Mouse (Mus musculus): ENCODE measurements at regions not wholly inside any gene's neighbourhood (a gene's known extent, or its start where the extent isn't known, plus 50 kb on each side); places are given as distances from the start of the nearest gene placed in this dataset.
A peak's percentile ranks its signal among the peaks of the same experiment; 100 is the strongest.

GRCm38 (mm10) chr13:45253221-45253620 is 136.3 kb upstream of the Mylip start:
- TF ChIP-seq CTCF (IDR thresholded peaks at IDR 0.05), result no peak
- no peak for ATAC-seq (ENCODE audit: low FRiP score)
- Histone ChIP-seq H3K4me3 (ENCODE audit: low read depth, low read length) (no peak overlapping the region), H3K27ac (ENCODE audit: low read depth, low read length) (no peak overlapping the region), H3K9me3 (ENCODE audit: low read length) (no peaks in the 10 kb centered on the region), H3K4me2 (ENCODE audit: low read depth, low read length, poor library complexity, severe bottlenecking) (no peak overlapping the region), H3K27me3 (ENCODE audit: insufficient read depth, low read length) (no peaks in the 10 kb centered on the region), H3K9ac (replicated peaks; ENCODE audit: low read length, poor library complexity, severe bottlenecking) (no peak overlapping the region), H3K4me1 (ENCODE audit: insufficient read depth, low read length) (no peaks in the 10 kb centered on the region; the same call in 1 of the 2 replicates), H3K36me3 (ENCODE audit: insufficient read depth, low read length) (no peaks in the 10 kb centered on the region)
- WGBS, result 72% methylated on average over 2 of the region's 2 CpGs
- peak; percentile 31 for DNase-seq (ENCODE audit: low spot score)

DNA sequence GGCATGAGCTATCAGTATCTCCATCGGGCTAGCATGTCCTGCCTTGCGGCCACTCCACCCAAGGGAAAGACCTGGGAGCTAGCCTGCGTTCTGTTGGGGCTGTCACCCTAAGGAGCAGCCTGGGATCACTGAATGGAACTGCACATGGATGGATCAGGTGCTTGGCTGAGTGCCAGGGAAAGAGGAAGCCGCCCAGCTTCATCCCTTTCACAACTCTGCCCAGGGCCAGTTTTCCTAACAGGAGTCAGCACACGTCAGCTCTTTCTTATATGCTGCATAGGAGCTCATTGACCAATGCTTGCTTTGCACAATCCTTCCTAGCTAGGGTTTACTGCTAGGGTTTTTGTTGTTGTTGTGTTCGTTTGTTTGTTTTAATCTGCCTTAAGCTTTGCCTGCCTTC is 134.3 kb upstream of the Mylip start:
- no peak overlapping the region for H3K4me3 ChIP-seq (ENCODE audit: low read depth, low read length)
- H3K36me3 ChIP-seq (ENCODE audit: insufficient read depth, low read length), result no peaks in the 10 kb centered on the region
- DNase-seq (ENCODE audit: low spot score), result no peak
- no peaks in the 10 kb centered on the region for H3K4me1 ChIP-seq (ENCODE audit: insufficient read depth, low read length)
- ATAC-seq (ENCODE audit: low FRiP score), result no peak
- no peaks in the 10 kb centered on the region for H3K9me3 ChIP-seq (ENCODE audit: low read length)
- TF ChIP-seq CTCF (IDR thresholded peaks at IDR 0.05), result no peak
- 80% methylated on average over 6 of the region's 6 CpGs for WGBS
- H3K27me3 ChIP-seq (ENCODE audit: insufficient read depth, low read length), result no peaks in the 10 kb centered on the region
- no peak overlapping the region for H3K4me2 ChIP-seq (ENCODE audit: low read depth, low read length, poor library complexity, severe bottlenecking)
- H3K27ac ChIP-seq (ENCODE audit: low read depth, low read length), result no peak overlapping the region
- H3K9ac ChIP-seq (replicated peaks; ENCODE audit: low read length, poor library complexity, severe bottlenecking), result no peak overlapping the region

- no peaks in the 10 kb centered on the region; the same call in 1 of the 2 replicates for H3K4me1 ChIP-seq (ENCODE audit: insufficient read depth, low read length)
- no peak overlapping the region for H3K9ac ChIP-seq (replicated peaks; ENCODE audit: low read length, poor library complexity, severe bottlenecking)
- H3K4me2 ChIP-seq (ENCODE audit: low read depth, low read length, poor library complexity, severe bottlenecking), result no peak overlapping the region
- H3K4me3 ChIP-seq (ENCODE audit: low read depth, low read length), result no peak overlapping the region
- H3K36me3 ChIP-seq (ENCODE audit: insufficient read depth, low read length), result no peaks in the 10 kb centered on the region
- ATAC-seq (ENCODE audit: low FRiP score) (no peak), DNase-seq (ENCODE audit: low spot score) (no peak)
- H3K27me3 ChIP-seq (ENCODE audit: insufficient read depth, low read length), result no peaks in the 10 kb centered on the region
- H3K27ac ChIP-seq (ENCODE audit: low read depth, low read length), result no peak overlapping the region
- TF ChIP-seq CTCF (IDR thresholded peaks at IDR 0.05), result no peak
- WGBS, result 66% methylated on average over 5 of the region's 5 CpGs
- H3K9me3 ChIP-seq (ENCODE audit: low read length), result no peaks in the 10 kb centered on the region
These were observed 127.5 kb upstream of the Mylip start for GRCm38 (mm10) chr13:45262011-45262410.

DNA sequence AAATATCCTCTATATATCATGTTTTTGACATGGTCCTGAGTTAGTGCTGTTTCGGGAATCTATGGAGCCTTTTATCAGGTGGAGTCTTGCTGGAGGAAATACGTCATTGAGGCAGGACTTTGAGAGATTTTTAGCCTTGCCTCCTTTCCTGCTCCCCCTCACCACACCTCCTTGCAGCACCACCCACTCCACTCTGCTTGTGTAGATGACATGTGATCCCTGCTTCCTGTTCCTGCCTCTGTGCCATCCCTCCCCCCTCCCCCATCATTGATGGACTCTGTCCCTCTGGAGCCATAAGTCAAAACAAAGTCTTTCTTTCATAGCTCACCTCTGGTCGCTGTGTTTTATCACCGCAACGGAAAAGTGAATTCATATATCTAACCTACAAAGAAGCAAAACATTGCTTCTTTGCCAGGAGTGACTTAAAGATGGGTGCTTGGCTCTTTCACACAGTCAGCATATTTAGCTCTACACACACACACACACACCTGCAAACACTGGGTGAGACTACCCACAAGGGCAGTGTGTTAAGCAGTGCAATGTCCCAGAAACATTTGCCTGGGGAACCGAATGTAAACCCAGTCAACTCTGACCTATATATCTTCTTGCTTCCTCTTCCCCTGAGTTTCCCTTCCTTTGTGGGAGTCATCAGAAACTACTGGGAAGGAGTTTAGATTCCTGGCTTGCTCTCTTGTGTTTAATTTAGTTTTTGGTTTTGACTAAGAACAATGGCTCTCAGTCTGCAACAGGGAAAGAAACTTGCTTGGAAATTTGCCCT is 123.1 kb upstream of the Mylip start:
- no peaks in the 10 kb centered on the region for H3K27me3 ChIP-seq (ENCODE audit: insufficient read depth, low read length)
- WGBS, result 85% methylated on average over 6 of the region's 6 CpGs
- no peak for ATAC-seq (ENCODE audit: low FRiP score)
- H3K4me1 ChIP-seq (ENCODE audit: insufficient read depth, low read length), result peaks cover 3% of the 10 kb centered on the region; the same call in 1 of the 2 replicates
- no peak for TF ChIP-seq CTCF (IDR thresholded peaks at IDR 0.05)
- no peak for DNase-seq (ENCODE audit: low spot score)
- H3K9ac ChIP-seq (replicated peaks; ENCODE audit: low read length, poor library complexity, severe bottlenecking), result no peak overlapping the region
- no peaks in the 10 kb centered on the region for H3K36me3 ChIP-seq (ENCODE audit: insufficient read depth, low read length)
- no peaks in the 10 kb centered on the region for H3K9me3 ChIP-seq (ENCODE audit: low read length)
- no peak overlapping the region for H3K27ac ChIP-seq (ENCODE audit: low read depth, low read length)
- H3K4me3 ChIP-seq (ENCODE audit: low read depth, low read length), result no peak overlapping the region
- H3K4me2 ChIP-seq (ENCODE audit: low read depth, low read length, poor library complexity, severe bottlenecking), result no peak overlapping the region

GRCm38 (mm10) chr13:45267446-45267845 is 122.1 kb upstream of the Mylip start:
- peaks cover 3% of the 10 kb centered on the region; the same call in 1 of the 2 replicates for H3K4me1 ChIP-seq (ENCODE audit: insufficient read depth, low read length)
- no peaks in the 10 kb centered on the region for H3K9me3 ChIP-seq (ENCODE audit: low read length)
- H3K27me3 ChIP-seq (ENCODE audit: insufficient read depth, low read length), result no peaks in the 10 kb centered on the region
- H3K4me2 ChIP-seq (ENCODE audit: low read depth, low read length, poor library complexity, severe bottlenecking), result no peak overlapping the region
- no peak for TF ChIP-seq CTCF (IDR thresholded peaks at IDR 0.05)
- no peaks in the 10 kb centered on the region for H3K36me3 ChIP-seq (ENCODE audit: insufficient read depth, low read length)
- DNase-seq (ENCODE audit: low spot score), result no peak
- no peak overlapping the region for H3K4me3 ChIP-seq (ENCODE audit: low read depth, low read length)
- 74% methylated on average over 5 of the region's 5 CpGs for WGBS
- no peak for ATAC-seq (ENCODE audit: low FRiP score)
- no peak overlapping the region for H3K9ac ChIP-seq (replicated peaks; ENCODE audit: low read length, poor library complexity, severe bottlenecking)
- H3K27ac ChIP-seq (ENCODE audit: low read depth, low read length), result no peak overlapping the region

DNA sequence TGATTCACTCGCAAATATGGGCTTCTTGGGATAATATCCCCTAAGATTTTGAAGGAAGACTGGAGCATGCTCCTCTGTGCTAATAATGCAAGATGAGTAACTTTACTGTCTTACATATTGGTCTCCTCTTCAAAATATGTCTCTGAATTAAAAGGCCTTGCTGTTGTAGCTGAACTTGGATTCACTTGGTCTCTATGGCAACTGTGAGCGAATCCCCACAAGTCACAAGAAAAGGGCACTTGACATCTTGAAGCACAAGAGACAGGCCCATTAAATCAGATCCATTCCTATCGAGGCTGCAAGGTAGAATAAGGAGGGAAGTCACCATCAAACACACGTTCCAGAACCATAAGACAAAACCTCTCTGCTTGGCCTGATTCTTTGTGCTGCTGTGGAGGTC is 121.6 kb upstream of the Mylip start:
- DNase-seq (ENCODE audit: low spot score) (no peak), ATAC-seq (ENCODE audit: low FRiP score) (no peak)
- H3K36me3 ChIP-seq (ENCODE audit: insufficient read depth, low read length), result no peaks in the 10 kb centered on the region
- H3K27me3 ChIP-seq (ENCODE audit: insufficient read depth, low read length), result no peaks in the 10 kb centered on the region
- no peak overlapping the region for H3K4me3 ChIP-seq (ENCODE audit: low read depth, low read length)
- H3K4me2 ChIP-seq (ENCODE audit: low read depth, low read length, poor library complexity, severe bottlenecking), result no peak overlapping the region
- H3K27ac ChIP-seq (ENCODE audit: low read depth, low read length), result no peak overlapping the region
- no peak for TF ChIP-seq CTCF (IDR thresholded peaks at IDR 0.05)
- WGBS, result 38% methylated on average over 4 of the region's 4 CpGs
- peaks cover 3% of the 10 kb centered on the region; the same call in 1 of the 2 replicates for H3K4me1 ChIP-seq (ENCODE audit: insufficient read depth, low read length)
- H3K9ac ChIP-seq (replicated peaks; ENCODE audit: low read length, poor library complexity, severe bottlenecking), result no peak overlapping the region
- no peaks in the 10 kb centered on the region for H3K9me3 ChIP-seq (ENCODE audit: low read length)
